Mouse (Mus musculus) small intestine, adult 2 months (tissue): ENCODE results near the gene Epb42.

Experiments used
- CTCF ChIP-seq: fragments of 200-500 bp; IDR thresholded peaks from 2 replicates; pipeline ENCODE4 v1.5.1; 2012; ENCODE audit warnings: low read depth, mild to moderate bottlenecking, control low read depth, inconsistent platforms, low read length, moderate library complexity, mixed read lengths; ENCODE audit not compliant: insufficient replicate concordance, insufficient read length; ENCODE audit errors: extremely low read depth
- POLR2A ChIP-seq: fragments of 200-500 bp; IDR thresholded peaks from 2 replicates; pipeline ENCODE4 v1.6.1; 2012; ENCODE audit warnings: low read depth, mild to moderate bottlenecking, control low read depth, inconsistent platforms, low read length, moderate library complexity

DNA sequence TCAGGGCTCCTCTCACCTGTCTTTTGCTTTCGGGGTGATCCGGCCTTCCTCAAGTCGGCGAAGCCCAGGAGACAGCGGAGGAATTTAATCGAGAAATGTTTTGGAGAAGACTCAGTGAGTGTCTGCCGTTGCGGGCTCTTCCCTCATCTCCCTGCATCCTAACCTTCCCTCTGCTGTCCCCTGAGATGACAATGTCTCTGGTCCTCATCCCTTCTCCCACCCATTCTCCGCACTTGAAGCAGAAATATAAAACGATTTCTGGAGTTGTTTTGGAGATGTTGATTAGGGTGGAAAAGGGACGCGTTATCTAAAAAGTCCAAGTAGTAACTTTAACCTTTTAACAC lies 28.2 kb downstream of the Epb42 start:
- no peak for TF ChIP-seq CTCF
- no peak for TF ChIP-seq POLR2A
